Mouse (Mus musculus) intestine, embryonic 14.5 days (tissue): Measurements from ENCODE around the gene Lcp1. TPM values are rescaled to one million over a fixed set of nuclear protein-coding genes. Genes with fewer than 3 reads are reported as not detected.
A peak's percentile ranks its signal among the peaks of the same experiment; 100 is the strongest.

Experiments used
- ATAC-seq: fragments of 200-750 bp; cut with Nextera tagmentation; replicated peaks from 2 replicates; pipeline ENCODE4 v1.8.0; 2017; ENCODE audit warnings: low read depth, moderate number of reproducible peaks, moderate TSS enrichment, moderate library complexity; ENCODE audit not compliant: low FRiP score, low TSS enrichment
- DNase-seq: peaks from one replicate; pipeline ENCODE4 v3.0.0-alpha.2; 2018; ENCODE audit warnings: low spot score
- H3K27ac ChIP-seq: fragments of 300-500 bp; sonication (generic); 2 replicates; pipeline ENCODE4 v1.5.1; 2014; ENCODE audit warnings: low read depth, mild to moderate bottlenecking, control low read depth
- H3K27me3 ChIP-seq: fragments of 300-500 bp; sonication (generic); replicated peaks from 2 replicates; pipeline ENCODE4 v1.6.1; 2014; ENCODE audit warnings: low read length, control low read depth; ENCODE audit not compliant: control insufficient read depth, insufficient read depth
- H3K36me3 ChIP-seq: fragments of 300-500 bp; sonication (generic); 2 replicates; pipeline ENCODE4 v1.6.1; 2014; ENCODE audit warnings: low read length, control low read depth; ENCODE audit not compliant: control insufficient read depth, insufficient read depth
- H3K4me1 ChIP-seq: fragments of 300-500 bp; sonication (generic); replicated peaks from 2 replicates; pipeline ENCODE4 v1.6.1; 2014; ENCODE audit warnings: low read length, control low read depth, mixed read lengths; ENCODE audit not compliant: control insufficient read depth, insufficient read depth
- H3K4me2 ChIP-seq: fragments of 300-500 bp; sonication (generic); 2 replicates; pipeline ENCODE4 v1.6.1; 2014; ENCODE audit warnings: low read length
- H3K4me3 ChIP-seq: fragments of 300-500 bp; sonication (generic); 2 replicates; pipeline ENCODE4 v1.5.1; 2014; ENCODE audit warnings: low read depth, low read length, control low read depth, mixed read lengths
- H3K9ac ChIP-seq: fragments of 300-500 bp; sonication (generic); 2 replicates; pipeline ENCODE4 v1.6.1; 2014; ENCODE audit warnings: mild to moderate bottlenecking, low read length
- H3K9me3 ChIP-seq: fragments of 300-500 bp; sonication (generic); 2 replicates; pipeline ENCODE4 v1.6.1; 2016; ENCODE audit warnings: low read length, control low read depth; ENCODE audit not compliant: control insufficient read depth
- WGBS: fragments of 180-500 bp; shearing (Covaris S2); extraction: QIAGEN DNeasy Blood & Tissue Kit; methylation state at CpG from one replicate; pipeline ENCODE4 v1.1.7; 2014; 5-methylcytosine and 5-hydroxymethylcytosine counted together
- polyA plus RNA-seq: library from polyadenylated mRNA; unstranded; fragments of >200 nt; fragmentation: Nextera tagmentation; extraction: Ambion mirVana; gene quantifications from 2 replicates; pipeline ENCODE4 v1.2.1, GENCODE M21; 2014

The Lcp1 gene
- polyA plus RNA-seq, 1 experiment from 2014 or later, result 58.3 TPM

DNA sequence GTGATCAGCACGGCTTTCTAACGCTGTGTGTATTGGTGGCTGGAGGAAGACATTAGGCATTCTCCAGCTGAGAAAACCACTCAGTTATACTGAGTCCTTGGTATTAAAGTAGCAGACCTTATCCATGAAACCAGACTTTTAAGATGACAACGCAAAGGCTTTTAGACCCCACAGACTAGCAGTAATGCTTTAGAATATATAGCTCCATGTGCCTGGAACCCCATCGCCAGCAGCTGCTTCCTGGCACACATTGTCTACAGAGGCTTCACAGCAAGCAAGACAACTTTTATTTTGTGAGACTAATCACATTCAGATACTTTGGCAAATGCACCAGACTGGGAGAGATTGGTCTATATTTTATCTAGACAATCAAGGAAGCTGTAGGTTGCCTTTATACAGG lies 75.4 kb downstream of the Lcp1 start:
- Histone ChIP-seq H3K4me2 (no peak overlapping the region), H3K9me3 (no peaks in the 10 kb centered on the region), H3K27ac (no peak overlapping the region), H3K27me3 (no peaks in the 10 kb centered on the region), H3K4me1 (no peaks in the 10 kb centered on the region), H3K36me3 (no peaks in the 10 kb centered on the region), H3K4me3 (no peak overlapping the region), H3K9ac (no peak overlapping the region)
- WGBS, result 94% methylated on average over 4 of the region's 4 CpGs
- ATAC-seq (no peak), DNase-seq (no peak)

- Histone ChIP-seq H3K4me2 (no peak overlapping the region), H3K9me3 (no peaks in the 10 kb centered on the region), H3K36me3 (no peaks in the 10 kb centered on the region), H3K9ac (no peak overlapping the region), H3K27ac (no peak overlapping the region), H3K4me3 (no peak overlapping the region), H3K27me3 (no peaks in the 10 kb centered on the region), H3K4me1 (no peaks in the 10 kb centered on the region)
- WGBS, result 69% methylated on average over 6 of the region's 6 CpGs
- ATAC-seq (no peak), DNase-seq (no peak)
Measured at GRCm38 (mm10) chr14:75208572-75209151, 77.8 kb downstream of the Lcp1 start.

DNA sequence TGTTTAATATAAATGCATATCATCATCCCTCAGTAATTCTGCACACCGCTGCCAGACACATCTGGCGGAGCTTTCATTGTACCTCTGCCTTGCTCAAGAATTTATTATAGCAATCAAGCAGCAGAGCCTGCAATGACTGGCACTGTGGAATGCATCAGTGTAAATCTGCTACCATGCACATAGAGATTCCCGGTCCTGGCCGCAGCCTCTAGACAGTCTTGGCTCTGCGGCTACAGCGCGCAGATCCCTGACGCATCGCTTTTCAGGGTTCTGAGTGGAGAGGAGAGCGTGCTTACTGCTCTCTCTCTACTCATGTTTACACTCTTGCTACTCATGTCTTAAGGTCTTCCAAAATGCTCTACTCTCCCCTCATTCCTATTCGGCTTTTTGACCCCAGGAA lies 82.9 kb downstream of the Lcp1 start:
- Histone ChIP-seq H3K9ac (no peak overlapping the region), H3K27ac (no peak overlapping the region), H3K4me3 (no peak overlapping the region), H3K36me3 (no peaks in the 10 kb centered on the region), H3K27me3 (no peaks in the 10 kb centered on the region), H3K9me3 (no peaks in the 10 kb centered on the region), H3K4me2 (0 out of 2 replicates have a peak overlapping the region, but pooled peaks have one; percentile 0), H3K4me1 (no peaks in the 10 kb centered on the region)
- WGBS, result 46% methylated on average over 11 of the region's 11 CpGs
- no peak for ATAC-seq
- no peak for DNase-seq

GRCm38 (mm10) chr14:75218843-75219242 lies 87.9 kb downstream of the Lcp1 start:
- no peaks in the 10 kb centered on the region for H3K27me3 ChIP-seq
- H3K9me3 ChIP-seq, result no peaks in the 10 kb centered on the region
- no peaks in the 10 kb centered on the region for H3K36me3 ChIP-seq
- H3K4me1 ChIP-seq, result no peaks in the 10 kb centered on the region
- ATAC-seq (no peak), DNase-seq (no peak)
- H3K9ac ChIP-seq, result no peak overlapping the region
- no peak overlapping the region for H3K4me2 ChIP-seq
- no peak overlapping the region for H3K4me3 ChIP-seq
- WGBS, result 94% methylated on average over 2 of the region's 2 CpGs
- no peak overlapping the region for H3K27ac ChIP-seq

- DNase-seq (peak; percentile 54), ATAC-seq (peak; percentile 88)
- Histone ChIP-seq H3K36me3 (no peaks in the 10 kb centered on the region), H3K27ac (no peak overlapping the region), H3K4me1 (no peaks in the 10 kb centered on the region), H3K4me3 (no peak overlapping the region), H3K4me2 (no peak overlapping the region), H3K27me3 (no peaks in the 10 kb centered on the region), H3K9ac (no peak overlapping the region), H3K9me3 (no peaks in the 10 kb centered on the region)
- WGBS, result 66% methylated on average over 5 of the region's 5 CpGs
Measured at GRCm38 (mm10) chr14:75219250-75219913, 88.5 kb downstream of the Lcp1 start.

DNA sequence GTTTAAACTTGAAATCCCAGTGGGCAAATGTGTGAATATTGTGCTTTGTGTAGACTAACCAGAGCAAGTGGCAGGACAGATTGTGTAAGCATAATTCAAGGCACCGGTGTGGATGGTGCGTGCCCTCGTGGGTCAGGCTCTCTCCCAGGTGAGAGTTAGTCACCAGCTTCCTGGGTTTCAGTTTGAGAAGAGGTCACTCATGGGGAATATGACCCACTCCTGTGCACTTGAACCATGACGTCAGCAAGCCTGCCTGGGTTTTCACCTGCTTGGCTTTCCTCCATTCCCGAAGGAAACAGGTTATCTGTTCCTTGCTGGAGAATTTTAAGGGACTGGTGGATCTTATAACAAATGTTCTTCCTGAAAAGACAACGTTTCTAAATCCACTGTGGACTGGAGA lies 91.5 kb downstream of the Lcp1 start:
- no peak overlapping the region for H3K27ac ChIP-seq
- H3K36me3 ChIP-seq, result no peaks in the 10 kb centered on the region
- no peak overlapping the region for H3K9ac ChIP-seq
- H3K4me2 ChIP-seq, result no peak overlapping the region
- DNase-seq, result no peak
- H3K9me3 ChIP-seq, result no peaks in the 10 kb centered on the region
- WGBS, result 74% methylated on average over 6 of the region's 6 CpGs
- no peak overlapping the region for H3K4me3 ChIP-seq
- no peaks in the 10 kb centered on the region for H3K4me1 ChIP-seq
- ATAC-seq, result no peak
- H3K27me3 ChIP-seq, result no peaks in the 10 kb centered on the region

GRCm38 (mm10) chr14:75227453-75228084 lies 96.7 kb downstream of the Lcp1 start:
- H3K36me3 ChIP-seq, result no peaks in the 10 kb centered on the region
- no peak for ATAC-seq
- no peaks in the 10 kb centered on the region for H3K4me1 ChIP-seq
- H3K27ac ChIP-seq, result no peak overlapping the region
- no peak overlapping the region for H3K4me3 ChIP-seq
- H3K9ac ChIP-seq, result no peak overlapping the region
- WGBS, result 77% methylated on average over 6 of the region's 6 CpGs
- no peaks in the 10 kb centered on the region for H3K27me3 ChIP-seq
- no peak overlapping the region for H3K4me2 ChIP-seq
- no peak for DNase-seq
- no peaks in the 10 kb centered on the region for H3K9me3 ChIP-seq

- H3K36me3 ChIP-seq, result no peaks in the 10 kb centered on the region
- H3K4me2 ChIP-seq, result no peak overlapping the region
- WGBS, result 58% methylated on average over 2 of the region's 2 CpGs
- no peaks in the 10 kb centered on the region for H3K27me3 ChIP-seq
- no peaks in the 10 kb centered on the region for H3K9me3 ChIP-seq
- H3K9ac ChIP-seq, result no peak overlapping the region
- ATAC-seq (no peak), DNase-seq (no peak)
- no peak overlapping the region for H3K27ac ChIP-seq
- H3K4me1 ChIP-seq, result no peaks in the 10 kb centered on the region
- no peak overlapping the region for H3K4me3 ChIP-seq
Measured at GRCm38 (mm10) chr14:75229834-75230233, 98.9 kb downstream of the Lcp1 start.

GRCm38 (mm10) chr14:75233070-75233469 lies 102.2 kb downstream of the Lcp1 start:
- ATAC-seq (no peak), DNase-seq (no peak)
- no peak overlapping the region for H3K4me2 ChIP-seq
- H3K9me3 ChIP-seq, result no peaks in the 10 kb centered on the region
- H3K4me1 ChIP-seq, result no peaks in the 10 kb centered on the region
- no peak overlapping the region for H3K9ac ChIP-seq
- WGBS, result 81% methylated on average over 5 of the region's 5 CpGs
- H3K27ac ChIP-seq, result no peak overlapping the region
- H3K4me3 ChIP-seq, result no peak overlapping the region
- no peaks in the 10 kb centered on the region for H3K36me3 ChIP-seq
- H3K27me3 ChIP-seq, result no peaks in the 10 kb centered on the region
